In the genomic region with DNA sequence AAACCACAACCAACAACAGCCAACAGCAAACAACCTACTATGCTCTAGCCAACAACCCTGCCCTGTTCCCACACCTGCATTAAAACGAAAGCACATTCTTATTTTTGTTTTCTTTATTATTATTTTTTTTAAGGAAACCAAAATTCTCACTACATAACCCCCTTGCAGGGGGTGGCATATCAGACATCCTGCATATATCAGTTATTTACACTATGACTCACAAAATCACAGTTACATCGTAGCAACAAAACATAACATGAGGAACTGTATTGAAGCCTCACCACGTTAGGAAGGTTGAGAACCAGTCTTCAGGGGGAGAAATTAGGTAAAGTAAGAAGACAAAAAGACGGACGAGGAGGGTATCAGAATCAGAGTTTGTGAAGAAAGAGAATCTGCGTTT, we compare ENCODE assay signal across 15 mouse cellular contexts.
"Had no signal": no experiment of that assay in that cellular context is flagged by ENCODE, and none has a peak within 500 bp of the region (broad histone marks: within the 10 kb centered on the region; RNA-seq: fewer than 3 reads in every experiment).

No protein-coding gene starts in this region.

- H3K9ac ChIP-seq: neural tube, embryonic 15.5 days; stomach, embryonic 15.5 days had no signal

- H3K27me3 ChIP-seq: neural tube, embryonic 15.5 days; stomach, embryonic 15.5 days had no signal

- H3K4me1 ChIP-seq: neural tube, embryonic 15.5 days had no signal

- H3K36me3 ChIP-seq: neural tube, embryonic 15.5 days; stomach, embryonic 15.5 days had no signal

- H3K27ac ChIP-seq: neural tube, embryonic 15.5 days; stomach, embryonic 15.5 days; stomach, postnatal 0 days had no signal

- H3K4me2 ChIP-seq: neural tube, embryonic 15.5 days; stomach, embryonic 15.5 days had no signal

- H3K9me3 ChIP-seq: neural tube, embryonic 15.5 days; stomach, embryonic 15.5 days had no signal

- DNase-seq: retina, postnatal 1 day; right cerebral cortex, adult 18-20 months; right cerebral cortex, postnatal 14 days; right cerebral cortex, postnatal 25 days; right cerebral cortex, postnatal 4 days; spleen, adult 18-20 months; thymus, adult 18-20 months; thymus, adult 2 months; thymus, postnatal 14 days; thymus, postnatal 25 days; thymus, postnatal 36 days; thymus, postnatal 4 days had no signal

- H3K4me3 ChIP-seq: neural tube, embryonic 15.5 days; stomach, embryonic 15.5 days had no signal
